Mouse (Mus musculus) lung, postnatal 14 days (tissue): ENCODE measurements around the gene Il11ra1.
"Not testable (repeated sequence)": the region's sequence is repeated elsewhere in the genome, so short reads cannot be mapped to it uniquely, and the experiment has no call there.

Experiments used
- DNase-seq: peaks from one replicate; pipeline ENCODE4 v3.0.0; 2021

The Il11ra1 gene

GRCm38 (mm10) chr4:41681176-41681575, 18.6 kb upstream of the Il11ra1 start:
- DNase-seq: no peak

GRCm38 (mm10) chr4:41681947-41682346, 17.8 kb upstream of the Il11ra1 start:
- DNase-seq: no peak

GRCm38 (mm10) chr4:41682789-41683188, 17.0 kb upstream of the Il11ra1 start:
- DNase-seq: no peak

DNA sequence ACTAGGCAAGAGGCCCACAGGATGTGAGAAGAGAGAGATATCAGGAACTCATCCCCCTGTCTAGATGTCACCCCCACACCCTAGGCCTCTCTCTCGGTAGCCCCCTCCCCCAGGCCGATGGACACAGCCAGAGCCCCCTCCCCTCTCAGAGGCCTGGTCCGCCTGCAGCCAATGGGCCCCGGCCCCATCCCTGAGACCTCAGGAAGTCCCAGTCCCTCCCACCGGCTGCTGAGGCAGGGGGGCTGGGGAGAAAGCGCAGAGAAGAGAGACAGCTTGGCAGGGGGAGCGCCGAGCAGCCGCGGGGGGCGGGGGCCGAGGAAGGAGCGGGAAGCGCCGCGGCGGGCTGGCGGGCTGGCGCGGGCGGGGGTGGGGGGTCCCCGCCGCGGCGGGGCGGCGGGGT, 16.5 kb upstream of the Il11ra1 start:
- not testable (repeated sequence) for DNase-seq

GRCm38 (mm10) chr4:41684131-41684930, 15.5 kb upstream of the Il11ra1 start:
- DNase-seq: not testable (repeated sequence)

DNA sequence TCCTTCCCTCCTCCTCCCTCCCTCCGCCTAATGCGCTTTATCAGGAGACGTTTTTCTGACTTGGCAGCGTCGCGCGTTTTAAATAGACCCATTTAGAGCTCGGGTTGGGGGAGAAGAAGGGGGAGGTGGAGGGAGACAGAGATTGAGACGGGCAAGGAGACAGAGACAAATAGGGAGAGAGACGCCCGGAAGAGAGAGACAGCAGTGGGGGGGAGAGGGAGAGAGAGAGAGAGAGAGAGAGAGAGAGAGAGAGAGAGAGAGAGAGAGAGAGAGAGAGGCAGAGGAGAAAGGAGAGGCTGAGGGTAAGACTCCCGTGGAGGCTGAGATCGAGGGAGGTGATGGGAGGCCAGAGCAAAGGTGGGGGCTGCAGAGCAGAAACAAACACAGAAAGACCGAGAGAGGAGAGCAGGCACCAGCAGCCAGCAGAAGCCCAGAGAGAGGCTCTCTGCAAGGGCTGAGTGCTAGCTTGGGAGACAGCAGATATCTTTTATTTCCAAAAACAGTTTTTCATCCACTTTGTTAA, 14.8 kb upstream of the Il11ra1 start:
- not testable (repeated sequence) for DNase-seq

DNA sequence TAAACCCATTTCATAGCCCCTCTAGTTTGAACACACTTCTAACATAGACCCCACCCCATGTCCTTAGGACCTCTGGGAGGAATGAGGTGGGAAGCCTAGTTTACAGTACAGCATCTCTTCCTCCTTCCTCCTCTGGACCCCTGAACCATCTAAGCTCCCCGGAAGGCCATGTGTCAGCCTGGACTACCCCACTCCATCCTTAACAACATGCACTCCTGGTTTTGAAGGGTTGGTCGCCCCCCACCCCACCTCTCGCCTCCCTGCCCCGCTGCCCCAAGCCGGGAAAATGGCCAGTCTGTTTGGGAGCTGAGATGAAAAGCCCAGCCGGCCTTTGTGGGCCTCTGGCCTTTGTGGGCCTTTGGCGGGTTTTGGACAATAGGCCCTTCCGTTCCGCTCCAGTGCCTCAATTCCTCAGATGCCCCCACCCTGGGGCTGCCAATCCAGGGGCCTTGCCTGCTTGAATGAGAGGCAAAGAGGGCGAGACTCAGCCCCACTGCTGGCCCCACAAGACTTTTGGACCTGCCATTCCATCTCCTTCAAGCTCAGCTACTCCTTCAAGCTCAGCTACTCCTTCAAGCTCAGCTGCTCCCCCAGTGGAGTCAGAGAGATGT, 13.8 kb upstream of the Il11ra1 start:
- not testable (repeated sequence) for DNase-seq

GRCm38 (mm10) chr4:41688562-41688961, 11.2 kb upstream of the Il11ra1 start:
- DNase-seq: not testable (repeated sequence)

DNA sequence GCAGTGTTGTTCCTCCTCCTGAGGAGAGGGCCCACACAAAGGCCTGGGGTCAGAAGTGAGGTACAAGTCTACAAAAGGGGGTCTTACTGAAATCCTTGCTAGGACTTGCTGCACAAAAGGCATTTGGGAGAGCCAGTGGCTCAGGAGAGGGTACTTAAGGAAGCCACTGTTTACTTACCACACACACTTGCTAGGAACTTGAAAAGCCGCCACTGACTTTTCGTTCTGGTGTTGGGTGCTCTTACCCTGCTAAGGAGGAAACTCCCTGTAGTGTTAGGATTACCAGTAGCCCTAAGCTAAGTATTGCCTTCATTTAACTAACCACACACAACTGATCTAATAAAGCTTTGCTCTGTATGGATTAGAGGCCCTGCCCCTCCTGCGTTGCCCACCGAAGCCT, 9.8 kb upstream of the Il11ra1 start:
- not testable (repeated sequence) for DNase-seq

DNA sequence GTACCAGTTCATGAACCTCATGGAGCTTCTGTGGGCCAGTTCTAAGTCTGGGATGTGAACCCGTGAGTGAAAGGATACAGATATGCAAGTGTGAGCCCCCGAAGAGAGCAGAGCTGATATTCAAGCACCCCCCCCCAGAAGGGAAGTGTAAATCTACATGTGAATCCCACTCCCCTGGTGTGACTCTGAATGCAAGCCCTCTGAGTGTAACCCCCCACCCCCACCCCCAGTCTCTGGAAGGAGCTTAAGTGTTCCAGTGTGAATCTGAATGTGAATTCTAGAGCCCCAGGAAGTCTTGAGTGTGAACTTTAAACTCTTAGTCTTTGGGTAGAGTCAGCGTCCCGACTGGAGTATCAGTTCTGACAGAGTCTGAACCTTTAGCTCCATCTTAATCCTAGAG, 6.3 kb upstream of the Il11ra1 start:
- DNase-seq: not testable (repeated sequence)

- not testable (repeated sequence) for DNase-seq
These were observed 4.0 kb upstream of the Il11ra1 start for GRCm38 (mm10) chr4:41695800-41696199.

DNA sequence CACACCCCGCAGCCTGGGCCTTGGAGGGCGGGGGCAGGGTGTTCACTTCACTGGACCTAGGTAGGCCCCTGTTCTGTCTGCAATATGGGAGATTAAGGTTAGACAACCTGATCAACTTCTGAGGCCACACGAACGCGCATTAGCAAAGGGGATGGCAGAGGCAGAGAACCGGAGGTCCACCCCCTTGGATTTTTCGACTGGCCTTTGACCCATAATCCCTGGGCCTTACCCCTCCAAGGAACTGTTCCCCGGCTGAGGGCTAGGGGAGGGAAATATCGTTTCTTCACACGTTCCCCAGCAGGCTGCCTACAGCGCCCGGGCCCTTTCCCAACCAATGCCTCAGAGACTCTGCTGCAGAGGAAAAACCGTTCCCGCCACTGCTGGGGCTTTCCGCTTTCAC, 3.3 kb upstream of the Il11ra1 start:
- not testable (repeated sequence) for DNase-seq

DNA sequence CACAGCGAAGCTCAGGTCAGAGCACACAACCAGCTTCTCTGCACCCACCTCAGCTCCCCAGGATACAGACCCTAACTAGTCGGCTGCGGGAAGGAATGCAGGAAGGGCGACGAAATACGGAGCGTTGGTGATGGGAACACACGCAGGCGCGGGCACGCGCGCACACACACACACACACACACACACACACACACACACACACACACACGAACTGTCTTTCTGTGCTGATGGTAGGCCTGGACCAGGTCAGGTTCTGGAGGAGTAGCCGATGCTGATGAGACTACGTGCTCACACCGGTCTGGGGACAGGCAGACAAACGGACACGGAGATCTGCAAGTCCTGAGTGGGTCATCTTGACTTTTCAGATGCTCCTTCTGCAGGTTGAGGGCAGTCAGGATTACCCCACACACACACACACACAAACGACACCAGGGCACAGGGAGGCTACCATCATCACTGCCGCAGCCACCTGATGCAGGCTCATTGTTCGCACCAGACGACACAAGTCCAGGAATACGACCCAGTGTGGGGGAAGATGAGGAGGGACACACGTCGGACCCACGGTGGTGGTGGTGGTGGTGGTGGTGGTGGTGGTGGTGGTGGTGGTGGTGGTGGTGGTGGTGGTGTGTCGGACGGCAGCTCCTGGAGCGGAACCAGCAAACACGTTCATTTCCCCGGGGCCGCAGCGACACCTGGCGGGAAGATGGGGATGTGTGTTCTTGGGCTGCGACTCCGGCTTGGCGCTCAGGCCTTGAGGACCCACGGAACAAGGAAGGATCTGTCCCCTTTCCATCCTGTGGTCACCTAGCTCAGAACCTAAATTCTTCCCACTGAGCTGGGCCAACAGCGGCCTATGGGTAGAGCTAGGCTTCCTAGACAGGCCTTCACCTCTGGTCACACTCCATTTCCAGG, 2.6 kb upstream of the Il11ra1 start, which contains the start of gene Cntfr:
Cntfr (minus strand) TSS at position 160 of the 912 bp plus-strand sequence.
- DNase-seq: peak; percentile 86

- peak; percentile 54 for DNase-seq
These were observed 1.3 kb upstream of the Il11ra1 start for GRCm38 (mm10) chr4:41698421-41699016.

DNA sequence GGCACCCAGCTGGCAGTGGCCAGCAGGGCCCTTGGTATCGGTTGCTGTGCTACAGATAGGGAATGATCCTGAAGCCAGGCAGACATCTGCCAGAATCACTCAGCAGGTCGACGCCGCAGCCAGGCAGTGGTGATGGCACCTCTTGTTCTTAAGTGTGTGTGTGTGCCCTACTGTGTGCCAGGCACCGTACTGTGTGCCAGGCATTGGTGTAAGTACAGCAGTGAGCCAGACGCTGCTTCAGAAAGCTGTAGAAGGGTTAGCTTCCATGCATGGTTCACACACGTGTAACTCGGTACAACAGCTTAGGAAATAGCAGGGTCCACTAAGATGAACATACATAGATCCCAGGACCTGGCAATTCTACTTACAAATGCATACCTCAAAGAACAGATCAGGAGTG, 435 bp downstream of the Il11ra1 start:
- not testable (repeated sequence) for DNase-seq

GRCm38 (mm10) chr4:41702226-41702625, 2.4 kb downstream of the Il11ra1 start:
- not testable (repeated sequence) for DNase-seq

DNA sequence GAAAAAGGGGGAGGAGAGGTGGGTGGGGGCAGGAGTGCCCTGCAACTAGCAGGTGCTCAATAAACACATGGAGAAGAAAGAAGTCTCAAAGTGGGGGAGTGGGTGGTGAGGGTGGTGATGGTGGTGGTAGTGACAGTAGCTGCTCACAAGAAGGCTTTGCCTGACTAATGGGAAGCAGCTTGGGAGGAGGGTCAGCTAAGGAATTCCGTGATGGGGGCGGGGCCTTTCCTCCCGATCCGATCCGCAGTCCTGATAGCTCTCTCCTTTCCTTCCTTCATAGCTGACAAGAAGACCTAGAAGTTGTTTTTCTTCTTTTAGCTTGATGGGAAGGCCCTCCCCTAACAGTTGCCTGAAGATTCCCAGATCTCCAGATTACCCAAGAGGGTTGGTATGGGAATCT, 4.9 kb downstream of the Il11ra1 start:
- DNase-seq: no peak

- no peak for DNase-seq
These were observed 6.3 kb downstream of the Il11ra1 start for GRCm38 (mm10) chr4:41705922-41706754.

- DNase-seq: peak; percentile 70
These were observed 7.3 kb downstream of the Il11ra1 start for GRCm38 (mm10) chr4:41707011-41707535.

DNA sequence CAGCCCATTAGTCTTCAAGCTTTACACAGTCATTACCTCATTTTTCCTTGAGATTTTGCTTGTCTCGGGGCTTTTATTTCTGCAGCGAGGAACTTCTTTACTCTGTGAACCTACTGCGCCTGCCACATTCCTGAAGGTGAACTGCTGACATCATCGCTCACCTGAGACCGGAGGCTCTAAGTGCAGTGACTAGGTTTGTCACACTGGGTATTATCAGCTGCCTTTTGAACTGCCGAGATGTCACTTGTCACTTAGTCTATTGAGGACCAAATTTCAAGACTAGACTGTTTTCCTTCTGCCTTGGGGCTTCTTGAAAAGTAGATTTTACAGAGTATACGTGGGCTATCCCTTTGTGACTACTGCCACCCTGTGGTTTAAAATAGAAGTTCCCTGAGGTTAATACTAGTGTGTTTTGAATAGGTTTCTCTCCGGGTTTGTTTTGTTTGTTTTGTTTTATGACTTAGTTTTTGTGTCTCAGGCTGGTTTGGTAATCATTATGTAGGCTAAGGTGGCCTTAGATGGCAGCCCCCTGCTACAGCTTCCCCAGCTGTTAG, 8.5 kb downstream of the Il11ra1 start:
- peak; percentile 54 for DNase-seq

DNA sequence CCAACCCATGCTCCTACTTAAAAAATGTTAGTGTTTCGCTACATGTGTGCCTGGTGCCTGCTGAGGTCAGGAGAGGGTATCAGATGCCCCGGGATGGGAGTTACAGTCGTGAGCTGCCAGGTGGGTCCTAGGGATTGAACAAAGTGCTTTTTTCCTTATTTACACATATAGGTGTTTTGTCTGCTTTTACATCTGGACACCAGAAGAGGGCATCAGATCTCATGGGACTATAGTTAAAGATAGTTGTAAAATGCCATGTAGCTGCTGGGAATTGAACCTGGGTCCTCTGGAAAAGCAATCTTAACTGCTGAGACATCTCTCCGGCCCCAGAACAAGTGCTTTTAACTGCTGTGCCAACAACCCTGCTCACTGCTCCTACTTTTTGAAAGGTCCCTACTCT, 10.4 kb downstream of the Il11ra1 start:
- DNase-seq: no peak
